Mouse (Mus musculus): ENCODE measurements around the gene Dnajc17.

Dnajc17 gene

DNA sequence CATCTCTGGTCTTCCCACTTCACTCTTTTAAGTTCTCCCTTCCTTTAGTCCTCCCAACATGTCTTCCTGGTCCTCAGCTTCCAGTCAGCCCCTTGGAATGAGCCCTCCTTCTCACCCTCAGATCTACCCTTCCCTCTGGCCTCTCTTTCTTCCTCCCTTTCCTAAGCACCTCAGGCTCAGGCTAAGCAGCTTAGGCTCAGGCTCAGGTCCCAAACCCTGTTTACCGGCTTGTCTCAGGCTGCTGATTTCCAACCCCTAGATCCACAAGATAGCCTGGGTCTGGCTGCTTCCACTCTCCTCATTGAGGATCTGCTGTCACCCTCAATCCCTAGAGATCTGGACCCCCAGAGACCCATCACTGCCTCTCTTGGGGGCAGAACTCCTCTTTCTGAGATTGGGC is 10.5 kb downstream of the Dnajc17 start:
- no peak for DNase-seq (ENCODE audit: low spot score)

DNA sequence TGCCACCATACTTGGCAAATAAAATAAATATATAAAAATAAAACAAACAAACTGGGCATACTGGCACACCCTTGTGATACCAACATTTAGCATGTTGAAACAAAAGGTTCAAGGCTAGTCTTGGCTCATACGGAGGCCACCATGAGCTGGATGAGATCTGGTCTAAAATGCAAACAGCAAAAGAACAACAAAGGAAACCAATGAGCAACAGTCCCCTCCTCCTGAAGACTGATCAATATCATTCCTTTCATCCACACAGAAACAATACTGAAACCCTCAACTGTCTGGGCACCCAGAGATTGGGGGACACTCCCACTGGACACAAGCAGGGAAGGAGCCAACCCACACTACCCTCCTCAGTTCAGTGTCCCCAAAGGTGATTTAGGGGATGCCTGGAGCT is 11.1 kb downstream of the Dnajc17 start:
- no peak for DNase-seq (ENCODE audit: low spot score)

DNA sequence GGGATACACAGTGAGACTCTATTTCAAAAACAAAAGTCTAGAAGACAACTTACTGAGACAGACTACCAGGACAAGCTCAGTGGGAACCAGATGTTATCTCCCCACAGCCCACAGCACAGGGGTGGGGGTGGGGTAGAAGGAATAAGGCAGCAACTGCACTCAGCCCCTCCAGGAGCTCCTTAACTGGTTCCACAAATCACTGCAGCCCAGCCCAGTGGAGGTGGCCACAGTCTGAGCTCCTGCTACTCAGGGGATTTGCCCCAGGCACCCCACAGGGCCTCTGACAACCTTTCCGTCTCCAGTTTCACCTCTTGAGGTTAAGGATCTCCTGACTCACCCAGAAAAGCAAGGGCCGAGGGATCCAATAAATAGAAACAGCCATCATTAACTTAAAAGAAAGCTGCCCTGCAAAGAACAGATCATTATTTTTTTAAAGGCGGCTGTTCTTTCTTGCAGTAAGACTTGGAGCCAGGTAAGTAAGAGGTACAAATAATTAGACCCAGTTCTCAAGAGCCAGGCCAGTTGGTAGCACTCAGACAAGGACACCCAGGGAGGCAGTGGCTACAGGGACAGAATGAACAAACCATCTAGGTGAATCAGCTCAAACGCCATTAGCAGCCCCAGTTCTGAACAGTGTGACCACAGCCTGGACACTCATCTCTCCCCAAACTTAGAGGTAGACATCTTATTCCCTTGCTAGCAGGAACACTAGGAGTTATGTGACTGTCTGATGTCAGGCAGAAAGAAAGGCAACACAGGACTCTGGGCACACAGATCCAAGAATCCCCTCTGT is 12.1 kb downstream of the Dnajc17 start:
- no peak for DNase-seq (ENCODE audit: low spot score)

DNA sequence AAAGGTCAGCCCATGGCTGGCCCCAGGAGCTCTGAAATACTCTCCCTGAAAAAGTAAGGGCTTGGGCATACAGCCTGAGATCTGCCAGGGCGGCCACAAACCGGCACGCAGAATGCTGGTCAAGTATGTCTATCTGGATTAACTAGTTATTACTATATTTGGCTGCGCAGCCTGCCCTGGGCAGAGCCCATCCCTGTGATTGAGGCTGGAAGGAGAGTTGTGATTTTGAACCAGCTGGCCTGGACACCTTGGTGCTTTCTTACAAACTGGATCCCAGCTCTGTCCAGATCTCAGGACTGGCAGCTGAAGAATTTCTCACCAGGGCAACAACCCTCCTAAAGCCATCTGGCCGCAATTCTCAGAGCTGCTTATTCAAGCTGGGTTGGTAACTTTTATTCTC is 14.5 kb downstream of the Dnajc17 start:
- no peak for DNase-seq (ENCODE audit: low spot score)

DNA sequence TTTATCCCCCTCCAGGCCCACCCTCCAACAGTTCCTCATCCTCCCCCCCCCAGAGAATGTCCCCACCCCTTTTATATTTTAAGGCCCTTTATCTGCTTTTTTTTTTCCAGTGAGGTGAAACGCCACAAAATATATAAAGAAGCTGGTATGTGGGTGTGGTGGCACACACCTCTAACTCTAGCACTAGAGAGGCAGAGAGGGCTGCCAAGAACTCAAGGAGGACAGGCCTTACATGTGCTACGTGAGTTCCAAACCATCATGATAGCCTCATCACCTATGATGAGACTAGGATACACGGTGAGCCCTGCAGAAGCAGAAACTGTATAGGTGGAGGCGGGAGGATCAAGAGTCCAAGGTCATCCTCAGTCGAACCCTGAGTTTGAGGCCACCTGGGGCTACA is 17.6 kb downstream of the Dnajc17 start:
- no peak for DNase-seq (ENCODE audit: low spot score)

DNA sequence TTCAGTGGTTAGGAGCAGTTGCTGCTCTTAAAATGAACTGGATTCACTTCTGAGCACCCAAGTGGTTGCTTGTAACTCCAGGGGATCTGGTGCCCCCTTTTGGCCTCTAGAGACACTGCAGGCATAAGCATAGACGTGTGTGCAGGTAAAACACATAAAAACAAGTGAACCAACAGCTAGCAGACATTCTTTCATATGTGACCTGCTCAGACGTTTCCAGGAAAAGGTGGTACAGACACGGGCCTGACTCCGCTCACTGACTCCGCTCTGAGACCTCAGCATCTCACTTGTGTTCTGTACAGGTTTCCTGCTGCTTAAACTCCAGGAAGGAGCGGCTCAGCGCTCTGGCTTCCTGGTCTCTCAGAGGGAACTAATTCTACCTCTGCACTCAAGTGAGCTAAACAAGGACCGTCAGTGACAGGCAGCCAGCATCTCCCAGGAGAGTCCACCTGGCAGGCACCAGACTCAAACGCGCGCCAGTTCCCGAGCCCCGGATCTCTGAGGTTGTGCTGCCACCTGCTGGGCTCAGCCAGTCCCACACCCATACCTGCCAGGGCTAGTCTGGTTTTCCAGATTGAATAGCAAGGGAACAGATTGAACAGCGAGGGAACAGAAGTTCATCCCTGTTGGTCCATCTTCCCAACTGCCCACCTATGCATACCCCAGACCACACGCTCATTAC is 19.4 kb downstream of the Dnajc17 start:
- peak; percentile 88 for DNase-seq (ENCODE audit: low spot score)

DNA sequence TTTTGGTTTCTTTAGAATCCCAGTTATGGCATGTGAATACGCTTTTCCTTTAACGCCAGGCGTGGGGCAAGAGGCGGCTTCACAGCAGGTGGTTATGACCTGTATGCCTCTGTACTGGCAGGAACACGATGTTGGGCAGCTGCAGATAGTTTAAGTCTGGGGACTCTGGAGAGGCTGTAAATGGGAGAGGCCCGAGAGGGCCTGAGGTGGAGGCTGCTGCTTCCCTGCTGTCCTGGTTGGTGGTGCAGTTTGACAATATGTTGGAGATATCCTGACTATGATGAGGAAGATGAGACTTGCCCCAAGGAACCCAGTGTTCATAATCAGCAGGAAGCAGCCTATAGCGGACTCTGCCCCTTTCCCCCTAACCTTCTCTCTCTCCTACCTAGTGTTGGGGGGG is 25.7 kb downstream of the Dnajc17 start:
- no peak for DNase-seq (ENCODE audit: low spot score)

DNA sequence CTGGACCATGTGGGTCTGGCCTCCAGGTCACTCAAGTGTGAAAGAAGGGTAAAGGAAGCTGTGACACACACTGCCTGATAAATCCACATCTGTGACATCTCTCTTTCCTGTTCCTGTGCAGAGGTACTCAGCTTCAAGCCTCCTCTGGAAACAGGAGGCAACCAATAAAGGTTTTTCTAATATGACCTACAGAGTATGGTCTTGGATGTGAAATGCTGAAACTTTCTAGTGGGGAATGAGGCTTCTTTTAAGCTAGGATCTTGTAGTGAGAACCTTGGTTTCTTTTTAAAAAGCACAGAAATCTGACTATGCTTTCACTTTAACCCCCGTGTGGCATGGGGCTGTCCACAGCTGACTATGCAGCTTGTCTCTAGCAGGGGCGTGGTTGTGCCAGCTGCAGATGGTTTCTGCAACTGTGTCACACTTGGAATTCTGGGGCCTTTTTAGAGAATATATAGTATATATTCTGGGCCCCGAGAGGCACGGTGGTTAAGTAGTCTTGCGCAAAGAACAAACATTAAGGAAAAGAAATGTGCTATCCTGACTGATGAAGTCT is 31.1 kb downstream of the Dnajc17 start:
- no peak for DNase-seq (ENCODE audit: low spot score)

DNA sequence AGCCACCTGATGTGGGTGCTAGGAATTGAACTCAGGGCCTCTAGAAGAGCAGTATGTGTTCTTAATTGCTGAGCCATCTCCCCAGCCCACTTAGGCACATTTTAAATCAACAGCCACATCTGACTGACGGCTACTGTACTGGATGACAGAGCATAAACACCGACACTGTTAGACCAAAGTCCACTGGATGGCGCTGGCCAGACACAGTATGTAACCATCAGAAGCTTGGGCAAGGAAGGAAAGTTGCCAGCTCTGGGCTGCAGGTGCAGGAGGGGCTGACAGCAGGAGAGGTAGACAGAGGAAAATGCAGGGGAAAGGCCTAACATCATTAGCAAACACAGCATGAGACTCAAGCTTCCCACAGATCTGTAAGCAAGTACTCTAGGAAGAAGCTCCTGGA is 31.8 kb downstream of the Dnajc17 start:
- peak; percentile 37 for DNase-seq (ENCODE audit: low spot score)

DNA sequence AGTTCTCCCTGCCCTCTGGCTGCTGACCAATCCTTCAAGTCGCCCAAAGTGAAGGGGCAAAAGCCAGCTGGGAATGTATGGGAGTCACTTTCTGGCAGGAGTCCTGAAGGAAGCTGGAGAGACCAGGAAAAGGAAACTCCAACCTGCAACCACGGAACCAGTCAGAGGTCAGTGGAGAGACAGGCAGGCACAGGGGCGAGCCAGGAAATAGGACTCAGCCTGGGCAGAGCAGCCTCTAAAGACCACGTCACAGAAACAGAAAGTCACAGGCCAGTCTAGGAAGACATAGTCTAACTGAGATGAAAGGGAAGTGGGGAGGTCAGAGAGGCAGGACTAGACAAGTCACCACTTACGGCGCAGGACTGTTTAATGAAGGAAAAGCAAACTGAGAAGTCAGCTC is 33.0 kb downstream of the Dnajc17 start:
- no peak for DNase-seq (ENCODE audit: low spot score)

DNA sequence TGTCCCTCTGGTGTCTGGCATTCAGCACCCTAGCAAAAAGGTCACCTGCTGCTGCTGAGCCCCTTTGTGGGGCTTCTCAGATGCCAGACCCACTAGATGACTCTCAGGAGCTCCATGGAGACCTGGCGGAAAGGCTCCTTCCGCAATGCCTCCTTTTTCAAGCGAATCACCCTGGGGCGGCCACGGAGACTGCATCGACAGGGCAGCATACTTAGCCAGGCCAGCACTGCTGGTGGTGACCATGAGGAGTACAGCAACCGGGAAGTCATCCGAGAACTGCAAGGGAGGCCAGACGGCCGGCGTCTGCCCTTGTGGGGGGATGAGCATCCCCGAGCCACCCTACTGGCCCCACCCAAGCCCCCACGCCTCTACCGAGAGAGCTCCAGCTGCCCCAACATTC is 33.7 kb downstream of the Dnajc17 start:
- DNase-seq (ENCODE audit: low spot score), result no peak

DNA sequence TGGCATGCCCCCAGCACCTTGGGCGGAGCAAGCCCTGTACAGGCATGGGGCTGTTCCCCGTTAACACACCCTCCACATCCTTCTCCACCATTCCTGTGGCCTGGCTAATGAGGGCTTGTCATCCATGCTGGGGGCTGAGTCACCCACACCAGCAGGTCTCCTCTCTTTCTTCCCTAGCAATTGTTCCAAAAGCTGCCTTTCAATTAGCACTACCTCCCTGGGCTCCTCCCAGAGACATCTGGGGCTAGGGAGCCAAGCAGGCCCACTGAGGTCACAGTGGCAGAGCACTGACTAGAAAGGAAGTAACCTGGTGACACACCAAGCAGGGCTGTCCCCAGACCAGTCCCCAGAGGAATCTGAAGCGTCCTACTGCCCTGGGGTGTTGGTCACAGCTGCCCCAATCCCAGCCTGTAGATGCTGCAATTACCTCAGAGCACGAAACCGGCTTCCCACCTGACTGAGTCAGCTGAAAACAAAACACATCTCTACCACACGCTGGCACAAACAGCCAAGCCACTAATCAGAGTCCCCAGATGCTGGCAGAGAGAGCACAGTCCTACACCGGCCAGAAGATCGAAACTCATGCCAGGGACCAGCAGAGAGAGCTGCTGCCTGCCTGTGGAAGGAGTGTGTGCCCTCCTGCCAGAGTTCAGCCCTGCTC is 34.5 kb downstream of the Dnajc17 start, which contains the start of gene Gm14137:
Gene Gm14137 (plus strand): TSS at position 519 of the 661 bp plus-strand sequence.
- DNase-seq (ENCODE audit: low spot score), result peak; percentile 51

DNA sequence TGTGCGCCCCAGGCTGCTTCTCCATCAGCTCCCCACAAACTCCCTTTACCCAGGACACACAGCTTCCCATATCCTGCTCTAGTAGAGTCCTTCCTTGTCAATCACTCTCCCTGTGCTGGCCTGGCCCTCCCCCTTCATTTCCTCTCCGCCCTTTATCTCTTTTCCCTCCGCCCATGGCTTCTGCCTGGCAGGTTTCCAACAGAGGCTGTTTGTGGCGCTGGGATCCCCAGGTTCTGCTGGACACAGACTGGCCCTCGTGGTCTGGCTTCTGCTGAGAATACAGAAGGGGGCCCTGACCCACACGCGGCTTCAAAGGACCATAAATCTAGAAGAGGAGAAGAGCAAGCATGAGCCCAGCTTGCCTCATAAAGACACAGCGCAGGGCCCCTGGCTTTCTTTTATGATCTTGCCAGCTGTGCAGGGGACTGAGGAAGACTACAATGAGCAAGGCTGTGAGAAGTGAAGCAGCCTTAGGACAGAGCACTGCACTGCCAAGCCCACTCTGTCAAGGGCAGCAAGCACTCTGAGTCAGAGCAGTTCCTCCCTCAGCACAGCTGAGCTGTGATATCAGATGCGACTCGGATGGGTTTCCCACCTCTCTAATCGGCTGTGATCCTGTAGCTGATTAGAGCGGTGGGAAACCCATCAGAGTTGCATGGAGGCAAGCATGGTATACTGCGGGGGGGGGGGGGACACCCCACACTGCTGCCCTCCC is 35.6 kb downstream of the Dnajc17 start:
- peak; percentile 77 for DNase-seq (ENCODE audit: low spot score)

DNA sequence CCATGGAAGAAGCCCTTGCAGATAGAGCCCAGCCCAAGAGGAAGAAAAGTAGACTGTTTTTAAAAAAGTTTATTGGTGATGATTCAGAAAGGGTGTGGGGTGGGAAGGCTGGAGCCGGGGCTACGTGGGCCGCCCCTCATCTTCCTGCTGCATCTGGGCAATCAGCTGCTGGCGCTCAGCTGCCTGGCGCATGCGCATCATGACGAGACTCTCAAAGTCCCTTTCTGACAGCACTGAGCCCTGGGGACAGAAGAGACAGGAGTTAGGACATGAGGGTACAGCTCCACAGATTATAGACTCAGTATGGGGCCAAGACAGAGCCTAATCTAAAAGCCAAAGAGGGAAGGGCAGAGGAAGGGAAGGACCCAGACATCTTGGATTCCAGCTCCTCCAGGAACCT is 36.1 kb downstream of the Dnajc17 start:
- DNase-seq (ENCODE audit: low spot score), result no peak

DNA sequence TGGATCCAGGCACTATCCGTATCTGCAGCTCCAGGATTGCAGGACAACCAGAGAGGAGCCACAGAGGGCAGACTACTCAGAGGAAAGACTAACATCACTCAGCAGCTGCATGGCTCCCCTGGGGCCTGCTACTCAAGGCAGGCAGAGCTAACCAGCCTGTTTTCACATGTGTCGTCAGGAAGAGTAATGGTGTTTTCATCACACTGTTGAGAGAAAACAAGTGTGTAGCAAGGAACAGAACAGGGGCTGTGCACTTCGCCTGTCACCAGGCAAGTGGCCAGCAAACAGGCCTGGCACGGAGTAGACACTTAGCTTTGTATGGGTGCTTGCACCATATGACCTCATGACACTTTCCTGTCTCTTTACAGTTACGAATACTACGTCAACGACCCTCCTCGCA is 37.0 kb downstream of the Dnajc17 start:
- DNase-seq (ENCODE audit: low spot score), result peak; percentile 98

DNA sequence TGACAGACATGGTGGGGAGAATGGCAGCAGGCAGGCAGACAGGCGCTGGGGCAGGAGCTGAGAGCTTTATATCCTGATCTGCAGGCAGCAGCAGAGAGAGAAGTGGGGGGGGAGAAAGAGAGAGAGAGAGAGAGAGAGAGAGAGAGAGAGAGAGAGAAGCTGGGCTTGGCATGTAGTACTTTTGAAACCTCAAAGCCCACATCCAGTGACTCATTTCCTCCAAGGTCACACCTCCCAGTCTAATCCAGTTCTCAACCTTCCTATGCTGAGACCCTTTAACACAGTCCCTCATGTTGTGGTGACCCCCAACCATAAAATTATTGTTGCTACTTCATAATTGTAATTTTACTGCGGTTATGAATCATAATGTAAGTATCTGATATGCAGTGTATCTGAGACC is 38.3 kb downstream of the Dnajc17 start:
- DNase-seq (ENCODE audit: low spot score), result no peak

DNA sequence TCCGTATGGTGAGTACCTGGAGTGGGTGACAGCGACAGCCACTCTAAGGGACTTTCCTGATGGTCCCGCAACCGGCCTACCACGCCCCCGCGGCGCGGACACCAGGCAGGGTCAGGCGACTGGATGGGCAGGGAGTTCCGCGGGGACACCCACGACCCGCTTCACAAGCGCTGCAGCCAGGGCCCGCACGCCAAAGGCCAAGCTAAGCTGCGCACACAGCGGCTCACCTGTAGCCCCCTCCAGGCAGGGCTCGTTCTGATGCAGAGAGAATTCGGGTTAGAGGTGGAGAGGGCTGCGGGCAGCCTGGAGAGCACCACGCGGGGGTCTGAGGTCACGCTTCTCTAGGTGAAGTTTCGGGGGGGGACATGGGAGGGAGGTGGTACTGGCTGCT is 40.7 kb downstream of the Dnajc17 start:
- DNase-seq (ENCODE audit: low spot score), result no peak

DNA sequence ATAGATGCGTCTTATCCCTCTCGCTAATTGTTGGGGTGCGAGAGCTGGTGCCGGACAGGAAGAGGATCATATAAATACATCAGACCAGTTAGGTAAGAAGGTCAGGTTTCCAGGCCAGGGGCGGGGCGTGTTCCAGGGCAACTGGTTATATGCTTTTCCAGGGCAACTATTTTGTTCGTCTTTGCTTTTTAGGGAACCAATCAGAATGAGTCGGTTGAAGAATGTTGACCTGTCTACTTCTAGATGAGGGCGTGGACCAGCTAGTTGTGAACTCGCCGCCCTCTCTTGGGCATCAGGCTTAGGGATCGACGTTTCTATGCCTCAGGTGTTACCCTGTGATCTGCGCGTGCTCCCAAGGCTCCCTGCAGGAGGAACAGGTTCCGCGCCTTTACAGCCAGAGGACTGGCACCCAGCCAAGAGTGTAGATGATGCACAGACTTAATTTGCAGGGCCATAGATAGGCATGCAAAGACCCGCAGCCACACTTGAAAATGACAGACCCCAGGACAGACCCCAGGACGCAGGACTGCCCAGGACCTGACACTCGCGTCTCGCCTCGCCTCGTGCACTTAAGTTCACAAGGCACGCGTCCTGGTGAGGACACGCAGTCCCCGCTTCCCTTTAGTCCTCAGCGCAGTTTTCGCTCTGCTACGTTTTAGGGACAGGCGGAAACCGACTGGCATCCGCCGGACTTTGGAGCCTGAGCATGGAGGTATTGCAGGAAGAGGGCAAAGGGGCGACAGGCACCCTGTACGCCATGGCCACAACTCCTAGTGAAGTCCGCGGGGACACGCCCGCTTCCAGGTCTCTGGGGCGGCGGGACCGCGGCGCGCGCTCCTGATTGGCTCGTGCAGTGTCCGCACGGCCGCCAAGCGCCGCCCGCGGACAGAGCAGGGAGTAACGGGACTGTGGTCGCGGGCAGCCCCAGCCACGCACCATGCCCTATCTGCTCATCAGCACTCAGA is 41.4 kb downstream of the Dnajc17 start, which contains the start of gene Gchfr:
Gene Gchfr (plus strand): TSS at position 873 of the 965 bp plus-strand sequence.
- DNase-seq (ENCODE audit: low spot score), result no peak

DNA sequence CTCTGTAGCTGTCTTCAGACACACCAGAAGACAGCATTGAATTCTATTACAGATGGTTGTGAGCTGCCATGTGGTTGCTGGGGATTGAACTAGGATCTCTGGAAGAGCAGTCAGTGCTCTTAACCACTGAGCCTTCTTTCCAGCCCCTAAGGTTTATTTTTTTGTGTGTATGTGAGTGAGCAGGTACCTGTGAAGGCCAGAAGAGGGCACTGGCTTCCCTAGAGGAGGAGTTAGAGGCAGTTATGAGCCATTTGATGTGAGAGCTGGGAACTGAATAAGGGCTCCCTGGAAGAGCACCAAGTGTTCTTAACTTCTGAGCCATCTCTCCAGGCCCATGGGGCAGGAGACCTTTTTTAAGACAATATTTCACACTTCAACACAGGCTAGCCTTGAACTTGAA is 43.2 kb downstream of the Dnajc17 start:
- DNase-seq (ENCODE audit: low spot score), result no peak

DNA sequence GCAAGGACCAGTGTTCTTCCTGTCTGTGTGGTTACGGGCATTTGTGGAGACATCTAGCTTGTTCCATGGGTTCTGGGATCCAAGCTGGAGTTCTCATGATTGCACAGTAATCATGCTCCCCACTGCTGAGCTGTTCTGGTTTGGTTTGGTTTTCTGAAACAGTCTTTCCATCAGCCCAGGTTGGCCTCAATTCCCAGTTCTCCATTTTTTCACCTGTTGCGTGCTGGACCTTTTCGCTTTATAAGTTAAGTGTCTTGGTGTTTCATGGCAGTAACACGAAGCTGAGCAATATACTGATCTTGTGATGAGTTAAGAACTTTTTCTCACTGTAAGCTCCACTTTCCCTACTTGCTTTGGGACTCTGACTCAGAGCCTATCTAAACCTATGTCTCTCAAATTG is 44.6 kb downstream of the Dnajc17 start:
- no peak for DNase-seq (ENCODE audit: low spot score)

DNA sequence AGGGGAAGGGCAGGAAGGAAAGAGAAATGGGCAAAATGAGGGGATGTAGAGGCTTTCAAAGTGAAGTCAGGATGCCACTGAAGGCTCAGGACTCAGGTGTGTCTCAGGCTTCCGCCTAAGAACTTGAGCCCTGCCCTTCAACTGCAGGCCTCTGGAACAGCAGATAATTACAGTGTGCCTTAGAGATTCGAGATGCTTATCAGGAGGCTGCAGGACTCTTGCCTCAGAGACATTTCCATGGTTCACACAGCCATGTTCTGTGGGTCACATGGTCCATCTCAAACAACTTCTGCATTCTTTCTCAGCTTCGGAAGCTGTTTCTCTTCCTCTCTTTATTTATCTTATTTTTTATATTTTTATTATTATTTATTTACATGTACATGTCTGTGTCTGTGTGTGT is 45.5 kb downstream of the Dnajc17 start:
- no peak for DNase-seq (ENCODE audit: low spot score)

All from adipocyte (in vitro differentiated cells).